Mouse (Mus musculus) intestine, postnatal 0 days (tissue): ENCODE results near the gene Mtmr3. TPM values are rescaled to one million over a fixed set of nuclear protein-coding genes. Genes with fewer than 3 reads are reported as not detected.

ENCODE experiments used
- ATAC-seq: fragments of 200-750 bp; cut with Nextera tagmentation; 2 replicates; pipeline ENCODE4 v1.8.0; 2017; ENCODE audit warnings: mild to moderate bottlenecking, moderate TSS enrichment, moderate library complexity
- H3K27ac ChIP-seq: fragments of 300-500 bp; sonication (generic); 2 replicates; pipeline ENCODE4 v1.5.1; 2014; ENCODE audit warnings: mild to moderate bottlenecking, low read depth, low read length, moderate library complexity
- H3K27me3 ChIP-seq: fragments of 300-500 bp; sonication (generic); replicated peaks from 2 replicates; pipeline ENCODE4 v1.6.1; 2014; ENCODE audit warnings: low read length, mixed read lengths; ENCODE audit not compliant: control insufficient read depth, insufficient read depth
- H3K36me3 ChIP-seq: fragments of 300-500 bp; sonication (generic); 2 replicates; pipeline ENCODE4 v1.6.1; 2014; ENCODE audit warnings: mild to moderate bottlenecking, moderate library complexity; ENCODE audit not compliant: control insufficient read depth, insufficient read depth
- H3K4me1 ChIP-seq: fragments of 300-500 bp; sonication (generic); replicated peaks from 2 replicates; pipeline ENCODE4 v1.6.1; 2014; ENCODE audit warnings: antibody characterized with exemption, low read length, mixed read lengths; ENCODE audit not compliant: control insufficient read depth, insufficient read depth
- H3K4me2 ChIP-seq: fragments of 300-500 bp; sonication (generic); replicated peaks from 2 replicates; pipeline ENCODE4 v1.6.1; 2014; ENCODE audit warnings: low read depth, mild to moderate bottlenecking, moderate library complexity
- H3K4me3 ChIP-seq: fragments of 300-500 bp; sonication (generic); 2 replicates; pipeline ENCODE4 v1.5.1; 2014; ENCODE audit warnings: low read depth, low read length
- H3K9ac ChIP-seq: fragments of 300-500 bp; sonication (generic); 2 replicates; pipeline ENCODE4 v1.6.1; 2014; ENCODE audit warnings: mild to moderate bottlenecking, low read depth, low read length
- H3K9me3 ChIP-seq: fragments of 300-500 bp; sonication (generic); 2 replicates; pipeline ENCODE4 v1.6.1; 2016; ENCODE audit warnings: mixed run types; ENCODE audit not compliant: control insufficient read depth
- CTCF ChIP-seq: sonication (generic); IDR thresholded peaks from 2 replicates; pipeline ENCODE4 v1.5.1; 2016; ENCODE audit warnings: low read depth, mild to moderate bottlenecking, control low read depth, antibody characterized with exemption, moderate library complexity
- WGBS: fragments of 180-500 bp; shearing (Covaris S2); extraction: QIAGEN DNeasy Blood & Tissue Kit; methylation state at CpG from one replicate; pipeline ENCODE4 v1.1.7; 2014; 5-methylcytosine and 5-hydroxymethylcytosine counted together
- polyA plus RNA-seq: library from polyadenylated mRNA; unstranded; fragments of >200 nt; fragmentation: Nextera tagmentation; extraction: Ambion mirVana; gene quantifications from 2 replicates; pipeline ENCODE4 v1.2.1, GENCODE M21; 2015

Mtmr3 gene
- polyA plus RNA-seq, 1 experiment from 2014 or later, result 9.8 TPM

- Histone ChIP-seq H3K27ac (no peak overlapping the region), H3K4me1 (no peaks in the 10 kb centered on the region), H3K36me3 (peaks cover 56% of the 10 kb centered on the region), H3K9me3 (no peaks in the 10 kb centered on the region), H3K27me3 (no peaks in the 10 kb centered on the region), H3K9ac (no peak overlapping the region), H3K4me2 (no peak overlapping the region), H3K4me3 (no peak overlapping the region)
- no peak for TF ChIP-seq CTCF
- WGBS, result 84% methylated on average over 6 of the region's 6 CpGs
- no peak for ATAC-seq
Measured at GRCm38 (mm10) chr11:4522142-4522664, 72.5 kb downstream of the Mtmr3 start.

GRCm38 (mm10) chr11:4518981-4519380, 75.7 kb downstream of the Mtmr3 start:
- ATAC-seq, result no peak
- Histone ChIP-seq H3K9me3 (no peaks in the 10 kb centered on the region), H3K4me2 (no peak overlapping the region), H3K27ac (no peak overlapping the region), H3K36me3 (peaks cover 46% of the 10 kb centered on the region), H3K27me3 (no peaks in the 10 kb centered on the region), H3K4me1 (no peaks in the 10 kb centered on the region), H3K4me3 (no peak overlapping the region), H3K9ac (no peak overlapping the region)
- 89% methylated on average over 7 of the region's 7 CpGs for WGBS
- TF ChIP-seq CTCF, result no peak

- H3K4me2 ChIP-seq, result no peak overlapping the region
- TF ChIP-seq CTCF, result no peak
- WGBS, result 85% methylated on average over 2 of the region's 2 CpGs
- no peak overlapping the region for H3K27ac ChIP-seq
- H3K4me3 ChIP-seq, result no peak overlapping the region
- H3K4me1 ChIP-seq, result no peaks in the 10 kb centered on the region
- no peak overlapping the region for H3K9ac ChIP-seq
- no peaks in the 10 kb centered on the region for H3K27me3 ChIP-seq
- no peaks in the 10 kb centered on the region for H3K9me3 ChIP-seq
- ATAC-seq, result no peak
- peaks cover 35% of the 10 kb centered on the region for H3K36me3 ChIP-seq
Measured at GRCm38 (mm10) chr11:4507421-4507820, 87.2 kb downstream of the Mtmr3 start.

GRCm38 (mm10) chr11:4506486-4506885, 88.2 kb downstream of the Mtmr3 start:
- TF ChIP-seq CTCF, result no peak
- no peak overlapping the region for H3K4me2 ChIP-seq
- no peak for ATAC-seq
- H3K27ac ChIP-seq, result no peak overlapping the region
- H3K9me3 ChIP-seq, result no peaks in the 10 kb centered on the region
- H3K9ac ChIP-seq, result no peak overlapping the region
- no peak overlapping the region for H3K4me3 ChIP-seq
- H3K36me3 ChIP-seq, result peaks cover 38% of the 10 kb centered on the region
- no peaks in the 10 kb centered on the region for H3K4me1 ChIP-seq
- 97% methylated on average over 2 of the region's 2 CpGs for WGBS
- H3K27me3 ChIP-seq, result no peaks in the 10 kb centered on the region

- Histone ChIP-seq H3K4me3 (no peak overlapping the region), H3K4me1 (no peaks in the 10 kb centered on the region), H3K27ac (no peak overlapping the region; the same call in 1 of the 2 replicates), H3K36me3 (peaks cover 58% of the 10 kb centered on the region), H3K27me3 (no peaks in the 10 kb centered on the region), H3K9me3 (no peaks in the 10 kb centered on the region), H3K4me2 (no peak overlapping the region), H3K9ac (no peak overlapping the region)
- no peak for ATAC-seq
- TF ChIP-seq CTCF, result no peak
- 47% methylated on average over 2 of the region's 2 CpGs for WGBS
Measured at GRCm38 (mm10) chr11:4502206-4502605, 92.5 kb downstream of the Mtmr3 start.

GRCm38 (mm10) chr11:4500826-4501225, 93.8 kb downstream of the Mtmr3 start:
- H3K36me3 ChIP-seq, result peaks cover 55% of the 10 kb centered on the region
- TF ChIP-seq CTCF, result peak; percentile 25; the same call in 1 of the 2 replicates

GRCm38 (mm10) chr11:4500261-4500660, 94.4 kb downstream of the Mtmr3 start:
- TF ChIP-seq CTCF, result no peak
- no peak overlapping the region for H3K9ac ChIP-seq
- no peak overlapping the region for H3K4me2 ChIP-seq
- no peaks in the 10 kb centered on the region for H3K9me3 ChIP-seq
- H3K27ac ChIP-seq, result no peak overlapping the region
- no peaks in the 10 kb centered on the region for H3K27me3 ChIP-seq
- H3K4me3 ChIP-seq, result no peak overlapping the region
- ATAC-seq, result no peak
- H3K4me1 ChIP-seq, result no peaks in the 10 kb centered on the region
- peaks cover 53% of the 10 kb centered on the region for H3K36me3 ChIP-seq
- WGBS, result 92% methylated on average over 1 of the region's 1 CpGs

More at GRCm38 (mm10) chr11:4500826-4501225, 93.8 kb downstream of the Mtmr3 start:
- 97% methylated on average over 4 of the region's 4 CpGs for WGBS
- no peaks in the 10 kb centered on the region for H3K27me3 ChIP-seq
- ATAC-seq, result no peak
- H3K4me2 ChIP-seq, result no peak overlapping the region
- no peak overlapping the region for H3K4me3 ChIP-seq
- H3K27ac ChIP-seq, result no peak overlapping the region
- no peaks in the 10 kb centered on the region for H3K4me1 ChIP-seq
- no peak overlapping the region for H3K9ac ChIP-seq
- H3K9me3 ChIP-seq, result no peaks in the 10 kb centered on the region
